Mouse (Mus musculus) urinary bladder, postnatal 14 days (tissue): Measurements from ENCODE around the gene Ttc8.
"Not testable (repeated sequence)": the region's sequence is repeated elsewhere in the genome, so short reads cannot be mapped to it uniquely, and the experiment has no call there.

Experiments used
- DNase-seq: peaks from one replicate; pipeline ENCODE4 v3.0.0; 2021; ENCODE audit warnings: low spot score

Ttc8 gene

DNA sequence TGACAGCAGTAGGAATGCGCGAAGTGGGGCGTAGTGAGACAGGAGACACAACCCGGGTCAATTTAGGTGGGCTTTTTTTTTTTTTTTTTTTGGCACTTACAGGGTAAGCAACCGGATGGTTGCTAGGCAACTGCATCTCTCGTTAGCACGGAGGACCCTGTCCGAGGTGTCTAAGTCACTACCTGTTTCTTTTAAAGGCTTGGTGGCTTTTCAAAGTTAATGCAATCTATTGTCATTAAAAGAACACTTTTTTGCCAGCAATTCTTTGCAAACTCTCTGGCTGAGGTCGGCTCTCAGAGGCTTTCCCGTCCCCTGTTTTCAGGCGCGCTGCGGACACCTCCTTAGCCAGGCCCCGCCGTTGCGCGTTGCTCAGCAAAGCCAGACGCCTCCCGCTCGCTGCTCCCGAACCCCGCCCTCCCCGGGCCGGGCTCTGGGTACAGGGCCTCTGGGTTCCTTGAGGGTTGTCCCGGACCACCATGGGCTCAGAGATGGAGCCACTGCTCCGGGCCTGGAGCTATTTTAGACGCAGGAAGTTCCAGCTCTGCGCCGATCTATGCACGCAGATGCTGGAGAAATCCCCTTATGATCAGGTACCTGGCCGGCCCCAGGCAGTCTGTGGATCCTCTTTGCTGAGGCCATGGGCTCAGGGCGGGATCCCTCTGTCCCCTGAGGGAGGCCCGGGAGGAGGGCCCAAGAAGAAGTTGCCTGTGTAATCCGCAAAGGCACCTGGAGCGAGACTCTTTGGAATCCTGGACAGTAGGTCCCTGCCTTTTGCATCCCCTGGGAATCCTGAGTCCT lies at the start of gene Ttc8:
Gene Ttc8 (plus strand): TSS at position 381 of the 798 bp plus-strand sequence.
- DNase-seq: peak; percentile 88

DNA sequence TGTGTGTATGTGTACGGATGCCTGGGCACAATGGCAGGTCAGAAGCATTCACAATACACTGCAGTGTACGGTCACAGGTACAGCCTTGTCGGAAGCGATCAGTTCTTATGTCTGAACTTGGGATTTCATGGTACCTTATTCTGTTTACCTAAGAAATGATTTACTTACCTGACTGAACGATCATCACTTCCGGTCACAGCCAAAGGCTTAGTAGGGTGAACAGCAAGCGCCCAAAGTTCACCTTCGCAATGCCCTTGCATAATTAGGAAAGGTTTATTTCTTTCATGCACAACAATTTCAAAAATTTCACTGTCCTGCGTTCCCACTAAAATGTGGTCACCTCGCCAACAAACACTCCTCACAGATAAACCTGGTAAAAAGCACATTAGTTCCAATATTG lies 47.5 kb upstream of the Ttc8 start:
- no peak for DNase-seq

- no peak for DNase-seq
Observed at GRCm38 (mm10) chr12:98875216-98875615, 45.2 kb upstream of the Ttc8 start.

DNA sequence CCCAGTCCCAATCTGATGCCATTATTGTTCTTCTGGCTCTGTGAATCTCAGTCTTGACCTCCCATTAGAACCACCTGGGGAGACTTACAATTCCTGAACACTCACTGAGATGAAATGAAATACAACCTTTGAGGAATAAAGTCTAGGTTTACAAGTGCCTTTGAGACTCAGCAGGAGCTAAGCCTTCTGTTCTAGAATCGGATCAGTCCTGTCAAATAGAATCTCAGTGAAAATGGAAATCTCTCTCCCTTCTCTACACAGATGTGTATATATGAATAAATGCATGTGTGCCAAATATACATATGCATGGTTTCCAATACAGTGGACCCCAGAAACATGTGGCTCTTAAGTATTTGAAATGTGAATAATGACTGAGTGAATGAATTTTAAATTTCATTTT lies 41.7 kb upstream of the Ttc8 start:
- no peak for DNase-seq

DNA sequence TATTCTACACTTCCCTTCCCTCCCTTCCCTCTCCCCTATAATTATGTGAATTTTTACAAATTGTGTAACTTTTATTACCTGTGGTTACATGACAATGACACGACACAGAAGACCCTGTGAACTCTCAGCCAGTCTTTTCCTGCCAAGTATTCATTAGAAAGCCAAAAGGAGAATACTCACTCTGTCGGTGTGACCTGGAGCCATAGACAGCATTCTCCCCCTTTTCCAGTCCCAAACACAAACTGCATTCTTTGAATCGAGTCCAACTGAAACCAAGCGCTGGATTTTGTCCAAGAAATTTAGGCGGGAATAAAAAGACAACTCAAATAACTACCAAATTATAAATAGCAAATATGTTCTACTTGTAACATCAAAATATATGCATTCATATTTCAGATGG lies 38.6 kb upstream of the Ttc8 start:
- no peak for DNase-seq

GRCm38 (mm10) chr12:98884515-98884914 lies 35.9 kb upstream of the Ttc8 start:
- no peak for DNase-seq

GRCm38 (mm10) chr12:98896761-98897160 lies 23.6 kb upstream of the Ttc8 start:
- no peak for DNase-seq

DNA sequence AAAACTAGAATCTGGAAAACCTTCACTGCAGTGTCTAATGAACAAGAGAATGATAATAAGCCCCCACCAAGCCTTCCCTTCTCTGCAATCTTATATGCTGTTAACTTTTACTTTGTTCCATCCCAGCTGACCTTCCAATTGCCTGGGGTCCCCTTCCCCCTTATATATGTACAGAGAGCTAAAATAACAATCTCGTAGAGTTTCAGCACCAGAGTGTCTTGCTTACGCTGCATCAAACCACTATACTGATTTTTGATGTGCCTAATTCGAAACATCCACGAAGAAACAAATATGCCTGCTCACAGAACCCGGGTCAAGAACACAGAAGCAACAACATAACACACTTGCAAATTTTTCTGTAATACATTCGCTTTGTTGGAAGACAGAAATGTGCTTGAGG lies 20.7 kb upstream of the Ttc8 start:
- DNase-seq: no peak

DNA sequence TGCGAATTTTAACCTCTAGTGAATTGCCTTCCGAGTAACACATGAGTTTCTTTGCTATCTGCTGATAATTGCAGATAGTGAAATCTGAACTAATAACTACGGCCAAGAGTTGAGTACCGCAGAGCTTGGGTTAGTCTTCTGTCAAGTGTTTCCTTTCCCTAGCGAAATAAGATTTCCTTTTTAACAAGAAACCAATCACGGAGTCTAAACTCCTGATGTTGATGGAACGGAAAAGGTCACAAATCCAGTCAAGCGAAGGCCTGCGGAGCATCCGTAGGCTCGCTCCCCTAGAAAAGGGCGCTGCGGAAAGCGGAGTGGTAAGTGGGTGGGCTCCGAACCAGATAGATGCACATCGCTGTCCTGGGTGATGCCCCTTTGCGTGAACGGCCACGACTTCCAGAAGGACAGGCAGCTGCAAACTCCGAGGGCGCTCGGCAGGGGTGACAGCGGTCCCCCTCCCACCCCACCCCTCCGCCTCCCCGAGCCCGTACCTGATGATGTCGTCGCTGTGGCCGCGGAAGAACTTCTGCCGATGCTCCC lies 20.0 kb upstream of the Ttc8 start:
- no peak for DNase-seq

- peak; percentile 81 for DNase-seq
Observed at GRCm38 (mm10) chr12:98900881-98901801, 19.2 kb upstream of the Ttc8 start, which contains the start of gene Eml5. Gene Eml5 (minus strand): TSS chr12:98901484.

DNA sequence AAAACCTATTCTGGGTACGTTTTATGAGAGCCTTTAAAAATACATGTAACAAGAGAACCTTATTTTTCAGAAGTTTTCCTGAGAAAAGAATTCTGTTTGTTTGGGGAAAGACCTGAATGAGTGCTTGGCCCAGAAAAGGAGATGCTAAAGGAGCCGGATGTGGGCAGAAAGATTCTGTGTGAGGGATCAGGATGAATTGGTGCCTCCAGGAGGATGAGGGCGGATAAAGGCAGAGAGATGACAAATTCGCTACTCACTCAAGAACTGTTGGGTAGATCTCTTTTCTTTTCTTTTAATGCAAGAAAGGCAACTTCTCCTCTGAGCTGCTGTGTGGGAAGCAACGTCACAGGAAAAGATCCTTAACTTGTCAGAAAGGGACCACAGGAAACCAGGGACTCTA lies 14.9 kb upstream of the Ttc8 start:
- DNase-seq: no peak

GRCm38 (mm10) chr12:98910096-98910495 lies 10.3 kb upstream of the Ttc8 start:
- DNase-seq: no peak

DNA sequence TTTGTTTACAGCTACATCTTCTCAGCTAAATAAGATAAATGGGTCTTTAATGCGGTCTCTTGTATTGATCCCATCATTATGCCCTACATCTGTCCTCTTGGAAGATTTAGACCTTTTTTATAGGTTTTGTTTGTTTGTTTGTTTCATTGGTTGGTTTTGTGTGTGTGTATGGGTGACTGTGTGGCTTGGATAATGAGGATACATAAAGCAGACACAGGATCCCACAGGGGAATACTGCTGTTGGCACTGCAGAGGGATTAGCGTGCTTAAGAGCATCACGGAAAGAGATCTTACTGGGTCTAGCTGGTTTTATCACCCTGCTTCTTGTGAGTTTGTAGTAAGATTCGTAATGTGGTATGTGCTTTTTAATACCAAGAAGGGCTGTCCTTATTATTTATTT lies 10.8 kb downstream of the Ttc8 start:
- DNase-seq: no peak

GRCm38 (mm10) chr12:98932441-98932840 lies 12.1 kb downstream of the Ttc8 start:
- no peak for DNase-seq

- DNase-seq: no peak
Observed at GRCm38 (mm10) chr12:98932856-98933255, 12.5 kb downstream of the Ttc8 start.

- DNase-seq: not testable (repeated sequence)
Observed at GRCm38 (mm10) chr12:98951295-98951694, 30.9 kb downstream of the Ttc8 start.

- no peak for DNase-seq
Observed at GRCm38 (mm10) chr12:98956951-98957350, 36.6 kb downstream of the Ttc8 start.

DNA sequence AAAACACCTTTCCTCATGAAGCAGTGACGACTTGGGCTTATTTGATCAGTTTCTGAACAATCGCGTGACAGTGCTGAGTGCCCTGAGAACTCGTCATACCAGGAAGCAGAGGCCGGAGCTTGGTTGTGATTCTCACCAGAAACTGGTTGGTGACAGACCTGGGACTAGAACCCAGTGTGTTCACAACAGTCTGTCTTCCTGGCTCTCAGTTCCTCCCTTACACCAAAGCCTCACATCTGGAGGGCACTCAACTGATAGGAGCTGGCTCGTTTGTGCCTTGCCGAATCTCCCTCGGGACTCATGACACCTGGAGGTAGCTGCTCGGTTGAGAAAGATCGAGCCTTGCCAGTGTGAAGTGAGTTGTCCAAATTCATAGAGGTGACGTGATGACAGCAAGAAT lies 37.1 kb downstream of the Ttc8 start:
- DNase-seq: no peak

DNA sequence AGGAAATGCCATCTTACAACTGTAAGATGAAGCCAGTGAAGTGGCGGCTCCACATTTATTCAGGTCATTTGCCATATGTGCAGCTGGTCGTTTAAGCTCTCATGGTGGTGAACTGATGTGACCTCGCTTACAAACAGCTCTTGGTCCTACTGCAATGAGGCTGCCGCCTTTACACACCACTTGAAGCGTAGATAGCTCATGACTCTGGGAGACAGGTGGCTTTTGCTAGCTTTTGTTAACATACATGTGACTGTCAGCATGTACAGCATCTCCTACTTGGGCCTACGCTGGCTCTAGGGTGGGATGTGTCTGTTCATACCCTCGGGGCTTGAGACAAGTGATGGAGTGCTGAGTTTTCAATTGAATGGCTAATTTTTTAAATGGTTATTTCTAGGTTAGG lies 40.6 kb downstream of the Ttc8 start:
- DNase-seq: no peak

GRCm38 (mm10) chr12:98961415-98961814 lies 41.0 kb downstream of the Ttc8 start:
- no peak for DNase-seq

- peak; percentile 24 for DNase-seq
Observed at GRCm38 (mm10) chr12:98965441-98966135, 45.2 kb downstream of the Ttc8 start.

GRCm38 (mm10) chr12:98972291-98972690 lies 51.9 kb downstream of the Ttc8 start:
- DNase-seq: no peak
